Mouse (Mus musculus) CH12.LX (cell line): ENCODE results near the gene Dnal4. TPM values are rescaled to one million over a fixed set of nuclear protein-coding genes. Genes with fewer than 3 reads are reported as not detected.

Experiments used
- DNase-seq: peaks from one replicate; pipeline ENCODE4 v3.0.0-alpha.2; 2013; ENCODE audit errors: extremely low read depth
- H3K27ac ChIP-seq: 2 replicates; pipeline ENCODE4 v1.5.1; 2012; ENCODE audit warnings: low read depth, mild to moderate bottlenecking, control low read depth, moderate library complexity; ENCODE audit not compliant: insufficient read depth
- H3K27me3 ChIP-seq: replicated peaks from 2 replicates; pipeline ENCODE3; 2012; ENCODE audit warnings: inconsistent platforms
- H3K36me3 ChIP-seq, 2 experiments: replicated peaks in 1 of 2; 2 replicates each; pipeline versions ENCODE3 to v1.6.1; 2012; ENCODE audit warnings: inconsistent platforms in 1 of 2, low read length in 1 of 2, mild to moderate bottlenecking in 1 of 2, mixed read lengths in 1 of 2, moderate library complexity in 1 of 2; ENCODE audit not compliant: control insufficient read depth in 1 of 2, insufficient read depth in 1 of 2
- H3K4me1 ChIP-seq, 2 experiments: 2 replicates each; pipeline ENCODE4 v1.6.1; 2012; ENCODE audit warnings: inconsistent platforms in 1 of 2, moderate library complexity in 1 of 2; ENCODE audit not compliant: insufficient read depth in 2 of 2, control insufficient read depth in 1 of 2
- H3K4me2 ChIP-seq: 2 replicates; pipeline ENCODE4 v1.6.1; 2012; ENCODE audit warnings: low read depth, mild to moderate bottlenecking, control low read depth; ENCODE audit not compliant: poor library complexity, insufficient read depth, severe bottlenecking
- H3K4me3 ChIP-seq, 3 experiments: fragments of 150-350 bp in 1 of 3; sonication (generic) in 1 of 3; replicated peaks in 1 of 3; 2 replicates each; pipeline versions ENCODE3 to v1.5.1; 2011 to 2012; ENCODE audit warnings: low read depth in 2 of 3, low read length in 2 of 3, mild to moderate bottlenecking in 2 of 3, moderate library complexity in 2 of 3, control low read depth in 1 of 3, improper control_type of control experiment in 1 of 3, inconsistent platforms in 1 of 3, mixed read lengths in 1 of 3; ENCODE audit not compliant: poor library complexity in 1 of 3
- H3K79me2 ChIP-seq: replicated peaks from 2 replicates; pipeline ENCODE4 v1.6.1; 2012; ENCODE audit warnings: mild to moderate bottlenecking, moderate library complexity; ENCODE audit not compliant: control insufficient read depth, poor library complexity, insufficient read depth, severe bottlenecking; ENCODE audit errors: extremely low read depth
- H3K9ac ChIP-seq: 2 replicates; pipeline ENCODE4 v1.6.1; 2012; ENCODE audit warnings: low read depth, mild to moderate bottlenecking, control low read depth, moderate library complexity; ENCODE audit not compliant: insufficient read depth
- H3K9me3 ChIP-seq: replicated peaks from 2 replicates; pipeline ENCODE3; 2012; ENCODE audit warnings: low read length, inconsistent platforms, mixed read lengths
- BHLHE40 ChIP-seq: IDR thresholded peaks from 2 replicates; pipeline ENCODE4 v1.6.1; 2011; ENCODE audit warnings: mild to moderate bottlenecking, low read depth, low read length, improper control_type of control experiment
- CHD1 ChIP-seq: IDR thresholded peaks from 2 replicates; pipeline ENCODE4 v1.6.1; 2012; ENCODE audit warnings: low read depth, low read length, improper control_type of control experiment, inconsistent platforms
- CTCF ChIP-seq, 2 experiments: IDR thresholded peaks in 1 of 2; conservative IDR thresholded peaks in 1 of 2; 2 replicates each; pipeline ENCODE4 v1.5.1; 2011 to 2012; ENCODE audit warnings: low read depth in 2 of 2, low read length in 2 of 2, improper control_type of control experiment in 1 of 2, inconsistent platforms in 1 of 2, mild to moderate bottlenecking in 1 of 2, moderate library complexity in 1 of 2
- ELF1 ChIP-seq: IDR thresholded peaks from 2 replicates; pipeline ENCODE4 v1.6.1; 2014; ENCODE audit warnings: low read depth, mild to moderate bottlenecking, inconsistent platforms, low read length, improper control_type of control experiment
- ETS1 ChIP-seq: conservative IDR thresholded peaks from 2 replicates; pipeline ENCODE4 v1.6.1; 2012; ENCODE audit warnings: low read depth, mild to moderate bottlenecking, inconsistent platforms, low read length, improper control_type of control experiment, moderate library complexity
- GABPA ChIP-seq: IDR thresholded peaks from 2 replicates; pipeline ENCODE4 v1.6.1; 2012; ENCODE audit warnings: low read depth, low read length, improper control_type of control experiment, inconsistent platforms; ENCODE audit not compliant: insufficient replicate concordance
- HCFC1 ChIP-seq: IDR thresholded peaks from 2 replicates; pipeline ENCODE4 v1.6.1; 2012; ENCODE audit warnings: low read depth, mild to moderate bottlenecking, inconsistent platforms, low read length, improper control_type of control experiment
- IRF4 ChIP-seq: IDR thresholded peaks from 2 replicates; pipeline ENCODE4 v1.6.1; 2014; ENCODE audit warnings: low read depth, mild to moderate bottlenecking, inconsistent platforms, low read length, improper control_type of control experiment
- JUN ChIP-seq: IDR thresholded peaks from 2 replicates; pipeline ENCODE4 v1.6.1; 2011; ENCODE audit warnings: low read depth, mild to moderate bottlenecking, low read length, improper control_type of control experiment, moderate library complexity; ENCODE audit not compliant: insufficient read depth
- JUND ChIP-seq: conservative IDR thresholded peaks from 2 replicates; pipeline ENCODE4 v1.6.1; 2011; ENCODE audit warnings: low read depth, low read length, improper control_type of control experiment
- KAT2A ChIP-seq: IDR thresholded peaks from 2 replicates; pipeline ENCODE4 v1.6.1; 2012; ENCODE audit warnings: low read length, improper control_type of control experiment, inconsistent platforms; ENCODE audit not compliant: insufficient replicate concordance
- MAFK ChIP-seq: IDR thresholded peaks from 2 replicates; pipeline ENCODE4 v1.6.1; 2011; ENCODE audit warnings: low read length, improper control_type of control experiment; ENCODE audit not compliant: insufficient replicate concordance
- MAZ ChIP-seq: IDR thresholded peaks from 2 replicates; pipeline ENCODE4 v1.6.1; 2012; ENCODE audit warnings: low read depth, mild to moderate bottlenecking, inconsistent platforms, low read length, improper control_type of control experiment, moderate library complexity
- MEF2A ChIP-seq: IDR thresholded peaks from 2 replicates; pipeline ENCODE4 v1.6.1; 2014; ENCODE audit warnings: low read depth, mild to moderate bottlenecking, inconsistent platforms, low read length, improper control_type of control experiment, borderline replicate concordance
- MXI1 ChIP-seq: IDR thresholded peaks from 2 replicates; pipeline ENCODE4 v1.6.1; 2011; ENCODE audit warnings: mild to moderate bottlenecking, low read depth, low read length, improper control_type of control experiment
- MYC ChIP-seq: IDR thresholded peaks from 2 replicates; pipeline ENCODE4 v1.6.1; 2011; ENCODE audit warnings: low read depth, mild to moderate bottlenecking, improper control_type of control experiment, low read length
- NELFE ChIP-seq: IDR thresholded peaks from 2 replicates; pipeline ENCODE4 v1.6.1; 2011; ENCODE audit warnings: low read depth, low read length, improper control_type of control experiment
- POLR2A ChIP-seq: IDR thresholded peaks from 2 replicates; pipeline ENCODE4 v1.6.1; 2011; ENCODE audit warnings: low read depth, mild to moderate bottlenecking, improper control_type of control experiment, low read length
- POLR2AphosphoS2 ChIP-seq: IDR thresholded peaks from 2 replicates; pipeline ENCODE4 v1.6.1; 2011; ENCODE audit warnings: low read depth, low read length, improper control_type of control experiment
- RAD21 ChIP-seq: IDR thresholded peaks from 2 replicates; pipeline ENCODE4 v1.6.1; 2011; ENCODE audit warnings: low read depth, mild to moderate bottlenecking, low read length, improper control_type of control experiment, moderate library complexity
- RCOR1 ChIP-seq: conservative IDR thresholded peaks from 2 replicates; pipeline ENCODE4 v1.6.1; 2012; ENCODE audit warnings: low read depth, mild to moderate bottlenecking, inconsistent platforms, low read length, improper control_type of control experiment
- SIN3A ChIP-seq: IDR thresholded peaks from 2 replicates; pipeline ENCODE4 v1.6.1; 2012; ENCODE audit warnings: low read length, improper control_type of control experiment, inconsistent platforms
- SMC3 ChIP-seq: IDR thresholded peaks from 2 replicates; pipeline ENCODE4 v1.6.1; 2011; ENCODE audit warnings: low read depth, low read length, improper control_type of control experiment
- TBP ChIP-seq: conservative IDR thresholded peaks from 2 replicates; pipeline ENCODE4 v1.6.1; 2011; ENCODE audit warnings: low read depth, low read length, improper control_type of control experiment
- TCF12 ChIP-seq: IDR thresholded peaks from 2 replicates; pipeline ENCODE4 v1.6.1; 2014; ENCODE audit warnings: low read depth, mild to moderate bottlenecking, inconsistent platforms, low read length, improper control_type of control experiment
- UBTF ChIP-seq: IDR thresholded peaks from 2 replicates; pipeline ENCODE4 v1.6.1; 2012; ENCODE audit warnings: low read depth, mild to moderate bottlenecking, inconsistent platforms, low read length, improper control_type of control experiment, moderate library complexity
- USF1 ChIP-seq: IDR thresholded peaks from 2 replicates; pipeline ENCODE4 v1.6.1; 2014; ENCODE audit warnings: low read depth, mild to moderate bottlenecking, inconsistent platforms, low read length, improper control_type of control experiment
- USF2 ChIP-seq: conservative IDR thresholded peaks from 2 replicates; pipeline ENCODE4 v1.6.1; 2011; ENCODE audit warnings: low read depth, low read length, improper control_type of control experiment
- ZC3H11A ChIP-seq: IDR thresholded peaks from 2 replicates; pipeline ENCODE4 v1.6.1; 2012; ENCODE audit warnings: low read depth, mild to moderate bottlenecking, inconsistent platforms, low read length, improper control_type of control experiment
- ZMIZ1 ChIP-seq: IDR thresholded peaks from 2 replicates; pipeline ENCODE4 v1.6.1; 2012; ENCODE audit warnings: low read depth, mild to moderate bottlenecking, inconsistent platforms, low read length, improper control_type of control experiment
- ZNF384 ChIP-seq: IDR thresholded peaks from 2 replicates; pipeline ENCODE4 v1.6.1; 2012; ENCODE audit warnings: low read depth, low read length, improper control_type of control experiment, inconsistent platforms
- dilution Hi-C: fragments of 300-500 bp; cut with MboI; formaldehyde crosslinking; loops from 2 replicates; pipeline ENCODE4 v1.14.3; 2020; ENCODE audit warnings: low sequenced_read_pairs; ENCODE audit not compliant: extremely low pct_unique_long_range_greater_than_20kb, extremely low pct_ligation_motif_present
- in situ Hi-C: fragments of 300-500 bp; cut with MboI; formaldehyde crosslinking; loops from 3 replicates; pipeline ENCODE4 v1.14.3; 2019; ENCODE audit warnings: low sequenced_read_pairs, low pct_ligation_motif_present, low pct_unique_long_range_greater_than_20kb, mixed read lengths
- polyA plus RNA-seq: library from polyadenylated mRNA; unstranded; fragments of >175 nt; gene quantifications from 2 replicates; pipeline ENCODE4 v1.2.1, GENCODE M21; 2012; ENCODE audit warnings: low read depth; ENCODE audit not compliant: insufficient read length
- total RNA-seq, 2 experiments: library from RNA; depleted of rRNA; stranded (reverse); fragments of 300-350 nt in 1 of 2; fragments of >200 nt in 1 of 2; gene quantifications; 2 replicates each; pipeline ENCODE4 v1.2.3; 2012 to 2014

Dnal4 gene
- total and polyA plus RNA-seq, 3 experiments, result 11.7 to 20.9 (median 18.5) TPM

DNA sequence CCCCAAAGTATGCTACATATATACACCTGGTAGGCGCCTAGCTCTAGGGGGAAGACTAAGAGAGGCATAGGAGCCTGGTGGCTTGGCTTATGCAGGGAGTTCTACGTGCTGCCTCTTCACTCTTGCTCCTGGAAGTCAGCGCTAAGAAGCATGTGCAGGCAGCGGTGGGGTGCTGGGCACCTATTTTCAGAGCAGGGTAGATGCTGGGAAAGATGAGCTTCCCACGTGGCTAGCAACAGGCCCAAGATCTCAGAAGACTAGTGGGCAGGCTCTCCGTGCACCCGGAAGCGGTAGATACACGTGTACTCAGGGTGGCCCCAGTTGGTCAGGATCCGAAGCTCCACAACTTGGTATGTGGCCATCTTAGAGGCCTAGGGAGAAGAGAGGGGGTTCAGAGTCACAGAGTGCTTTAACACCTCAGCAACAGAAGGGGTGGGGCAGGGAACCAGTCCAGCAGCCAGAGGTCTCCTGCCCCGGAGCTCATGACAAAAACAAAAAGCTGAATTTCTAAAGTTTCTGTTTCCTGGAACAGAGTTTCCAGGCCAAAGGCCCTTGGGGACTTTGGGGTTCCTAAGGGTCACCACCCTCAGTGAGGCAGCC lies 52.4 kb downstream of the Dnal4 start:
- no peaks in the 10 kb centered on the region for H3K27me3 ChIP-seq
- in situ Hi-C loops (no loop called here), dilution Hi-C loops (no loop called here)
- H3K36me3 ChIP-seq, result peaks cover 59 to 92% of the 10 kb centered on the region in 2 experiments
- H3K4me3 ChIP-seq, result no peak overlapping the region
- no peak for DNase-seq
- no peaks in the 10 kb centered on the region for H3K9me3 ChIP-seq
- H3K4me2 ChIP-seq, result no peak overlapping the region
- H3K4me1 ChIP-seq, result peaks cover 3 to 57% of the 10 kb centered on the region in 2 experiments
- H3K27ac ChIP-seq, result no peak overlapping the region
- H3K79me2 ChIP-seq, result no peaks in the 10 kb centered on the region
- H3K9ac ChIP-seq, result no peak overlapping the region
- TF ChIP-seq JUN (no peak), ZC3H11A (no peak), RAD21 (no peak), IRF4 (no peak), GABPA (no peak), RCOR1 (no peak), POLR2A (no peak), TBP (no peak), ZMIZ1 (no peak), POLR2AphosphoS2 (no peak), SIN3A (no peak), JUND (no peak), HCFC1 (no peak), ZNF384 (no peak), MAFK (no peak), NELFE (no peak)

DNA sequence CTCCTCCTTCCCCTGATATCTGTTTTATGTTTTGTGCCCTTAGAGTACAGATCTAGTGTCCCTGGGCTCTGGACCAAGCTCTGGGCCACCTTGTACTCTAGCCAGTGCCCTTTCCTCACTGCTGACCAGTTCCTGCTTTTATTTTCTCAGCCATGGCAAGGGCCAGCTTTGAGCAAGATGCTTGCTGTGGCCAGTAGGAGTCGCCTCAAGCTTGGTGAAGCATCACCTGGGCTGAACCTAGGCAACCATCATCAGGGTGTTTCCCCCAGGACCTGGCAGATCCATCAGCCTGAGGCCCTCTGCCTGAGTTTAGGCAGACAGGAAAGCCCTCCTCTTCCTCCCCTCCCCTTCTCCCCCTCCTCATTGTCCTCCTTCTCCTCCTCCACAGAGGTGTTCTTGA lies 54.2 kb downstream of the Dnal4 start:
- TF ChIP-seq CHD1, result no peak
- no peak for TF ChIP-seq BHLHE40
- 0 out of 2 replicates have a peak, but pooled peaks have one; percentile 8 for TF ChIP-seq IRF4
- no peak for TF ChIP-seq MXI1
- no peak for TF ChIP-seq GABPA
- TF ChIP-seq ZC3H11A, result no peak
- peak; percentile 68 for TF ChIP-seq RAD21
- no peak for TF ChIP-seq NELFE
- TF ChIP-seq TCF12, result no peak
- TF ChIP-seq POLR2AphosphoS2, result no peak
- no peak for TF ChIP-seq MYC
- TF ChIP-seq SMC3, result peak; percentile 51
- TF ChIP-seq USF1, result no peak
- TF ChIP-seq CTCF (conservative IDR thresholded peaks at IDR 0.05 in 1 of 2, IDR thresholded peaks at IDR 0.05 in 1 of 2; ENCODE audit: low read depth in 2 of 2, low read length in 2 of 2), result peak; percentile 25 to 77; a peak in 3 of 4 replicates
- TF ChIP-seq KAT2A, result no peak
- TF ChIP-seq ZNF384, result no peak
- TF ChIP-seq MAZ, result no peak
- no peak for TF ChIP-seq MEF2A
- no peak for TF ChIP-seq USF2
- TF ChIP-seq ELF1, result peak; percentile 32; the same call in 1 of the 2 replicates
- TF ChIP-seq RCOR1, result no peak
- no peak for TF ChIP-seq POLR2A
- TF ChIP-seq UBTF, result no peak
- TF ChIP-seq TBP, result no peak
- TF ChIP-seq ETS1, result no peak
- TF ChIP-seq, all 38 proteins: peak for 5

More for the DNA sequence above, 54.2 kb downstream of the Dnal4 start:
- no peaks in the 10 kb centered on the region for H3K79me2 ChIP-seq
- no peaks in the 10 kb centered on the region for H3K27me3 ChIP-seq
- H3K4me2 ChIP-seq, result no peak overlapping the region
- in situ Hi-C loops, result no loop called here
- H3K9me3 ChIP-seq, result no peaks in the 10 kb centered on the region
- no peak overlapping the region for H3K9ac ChIP-seq
- H3K27ac ChIP-seq, result no peak overlapping the region
- H3K36me3 ChIP-seq, result peaks cover 66 to 93% of the 10 kb centered on the region in 2 experiments
- no peak overlapping the region for H3K4me3 ChIP-seq
- peaks cover 0 to 48% of the 10 kb centered on the region in 2 experiments; a peak in 3 of 4 replicates for H3K4me1 ChIP-seq
- dilution Hi-C loops, result no loop called here
- peak; percentile 62 for DNase-seq
